Mouse (Mus musculus): ENCODE data around the gene Sgcb.

- TF ChIP-seq CTCF (IDR thresholded peaks at IDR 0.05; ENCODE audit: low read depth, low read length) (no peak), POLR2A (IDR thresholded peaks at IDR 0.05; ENCODE audit: extremely low read depth, insufficient read depth, low read length) (no peak)
Observed at GRCm38 (mm10) chr5:73599991-73600390, 47.6 kb downstream of the Sgcb start.

All from liver, adult 2 months (tissue).